Mouse (Mus musculus) ES-Bruce4 (cell line): Measurements from ENCODE around the gene Usp11.

ENCODE experiments used
- CTCF ChIP-seq: IDR thresholded peaks from one replicate; pipeline ENCODE4 v1.8.1; 2011; ENCODE audit warnings: low read depth, low read length
- EP300 ChIP-seq: IDR thresholded peaks from 2 replicates; pipeline ENCODE4 v1.6.1; 2011; ENCODE audit warnings: low read depth, low read length; ENCODE audit not compliant: insufficient read depth
- POLR2A ChIP-seq: IDR thresholded peaks from one replicate; pipeline ENCODE4 v1.8.1; 2011; ENCODE audit warnings: low read length; ENCODE audit not compliant: insufficient read depth

DNA sequence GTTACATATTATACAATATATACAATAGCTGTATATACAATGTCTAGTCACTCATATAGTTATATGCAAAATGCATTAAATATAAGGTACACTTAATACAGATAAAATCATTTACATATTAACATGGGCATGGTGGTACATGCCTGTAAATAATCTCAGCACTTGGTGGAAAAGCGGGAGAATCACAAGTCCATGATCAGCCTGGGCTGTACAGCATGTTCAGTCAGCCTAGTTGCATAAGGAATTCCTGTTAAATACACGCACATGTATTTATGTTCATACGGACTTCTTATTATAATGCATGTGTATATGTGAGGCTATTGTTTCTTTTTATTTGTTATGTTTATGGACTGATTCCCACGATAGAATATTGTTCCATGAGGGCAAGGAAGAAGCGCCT, 46.1 kb upstream of the Usp11 start:
- TF ChIP-seq POLR2A, result no peak
- no peak for TF ChIP-seq CTCF
- no peak for TF ChIP-seq EP300
